Mouse (Mus musculus) 3134 (cell line): ENCODE data around the gene Rsad2.
"Not testable (repeated sequence)": the region's sequence is repeated elsewhere in the genome, so short reads cannot be mapped to it uniquely, and the experiment has no call there.

Source experiments
- DNase-seq: peaks from one replicate; pipeline ENCODE4 v3.0.0-alpha.2; 2011; ENCODE audit warnings: low spot score; ENCODE audit not compliant: insufficient read length; ENCODE audit errors: extremely low read depth

The Rsad2 gene

DNA sequence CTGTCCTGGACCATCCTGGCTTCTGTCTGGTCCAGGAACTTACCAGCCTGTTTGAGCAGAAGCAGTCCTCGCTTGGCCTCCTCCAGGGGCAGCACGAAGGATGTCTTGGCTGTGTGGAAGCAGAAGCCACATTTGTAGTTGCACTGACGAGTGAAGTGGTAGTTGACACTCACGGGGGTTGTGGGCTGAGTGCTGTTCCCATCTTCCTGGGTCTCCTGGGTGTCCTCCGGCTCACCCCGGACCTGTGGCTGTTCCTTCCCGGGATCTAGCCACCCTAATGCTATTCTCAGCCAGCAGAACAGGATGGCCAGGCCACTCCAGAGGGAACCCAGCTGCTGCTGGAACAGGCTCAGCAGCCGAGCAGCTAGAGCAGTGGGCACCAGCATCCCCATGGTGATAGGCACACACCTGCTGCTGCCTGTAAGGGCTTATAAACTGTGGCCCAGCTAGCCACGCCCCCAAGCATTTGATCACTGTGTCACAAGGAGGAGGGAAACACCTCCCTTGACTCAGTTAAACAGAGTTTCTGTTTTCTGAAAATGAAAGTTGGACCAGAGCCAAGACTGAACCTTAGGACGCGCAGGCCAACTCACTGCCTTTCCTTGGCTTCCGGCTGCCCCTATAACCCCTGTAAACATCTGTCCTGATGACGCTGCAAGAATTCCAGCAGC is at the start of gene Rsad2:
Gene Rsad2, minus strand, starts transcription at position 425 of the 671 bp plus-strand sequence.
- peak; percentile 11 for DNase-seq

DNA sequence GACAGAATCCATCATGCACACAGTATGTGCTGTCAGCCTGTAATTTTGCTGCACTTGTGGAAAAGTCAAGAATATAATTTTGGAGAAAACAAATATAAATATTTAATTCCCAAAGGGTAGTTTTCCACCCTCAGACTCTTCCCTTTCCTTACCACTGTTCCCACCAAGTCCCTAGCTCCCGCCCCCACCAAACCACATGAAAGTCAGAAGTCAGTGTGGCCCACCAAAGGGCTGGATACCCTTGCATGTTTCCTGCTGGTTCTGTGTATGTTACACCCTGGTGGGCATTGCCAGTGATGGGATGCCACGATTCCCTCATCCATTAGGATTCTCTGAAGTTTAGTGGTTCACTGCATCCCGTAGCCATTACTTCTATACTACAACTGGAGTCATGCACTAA is 44.8 kb upstream of the Rsad2 start:
- DNase-seq = no peak

DNA sequence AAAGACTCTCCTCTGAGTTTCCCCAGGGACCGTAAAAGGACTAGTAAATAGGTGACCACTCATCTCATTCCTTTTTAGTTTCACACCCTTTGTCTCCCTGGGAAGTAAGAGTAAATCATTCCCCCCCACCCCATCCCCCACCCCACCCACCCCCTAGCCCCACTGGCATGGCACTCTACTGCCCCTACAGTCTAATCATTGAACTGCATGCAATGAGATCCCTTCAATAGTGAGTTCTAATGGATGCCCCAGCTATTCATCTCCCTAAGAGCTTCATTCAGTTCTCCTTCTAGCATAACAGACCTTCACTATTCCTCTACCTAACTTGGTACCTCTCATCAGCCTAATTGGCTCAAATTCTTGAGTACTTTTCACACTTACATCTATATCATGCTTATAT is 33.7 kb upstream of the Rsad2 start:
- no peak for DNase-seq

DNA sequence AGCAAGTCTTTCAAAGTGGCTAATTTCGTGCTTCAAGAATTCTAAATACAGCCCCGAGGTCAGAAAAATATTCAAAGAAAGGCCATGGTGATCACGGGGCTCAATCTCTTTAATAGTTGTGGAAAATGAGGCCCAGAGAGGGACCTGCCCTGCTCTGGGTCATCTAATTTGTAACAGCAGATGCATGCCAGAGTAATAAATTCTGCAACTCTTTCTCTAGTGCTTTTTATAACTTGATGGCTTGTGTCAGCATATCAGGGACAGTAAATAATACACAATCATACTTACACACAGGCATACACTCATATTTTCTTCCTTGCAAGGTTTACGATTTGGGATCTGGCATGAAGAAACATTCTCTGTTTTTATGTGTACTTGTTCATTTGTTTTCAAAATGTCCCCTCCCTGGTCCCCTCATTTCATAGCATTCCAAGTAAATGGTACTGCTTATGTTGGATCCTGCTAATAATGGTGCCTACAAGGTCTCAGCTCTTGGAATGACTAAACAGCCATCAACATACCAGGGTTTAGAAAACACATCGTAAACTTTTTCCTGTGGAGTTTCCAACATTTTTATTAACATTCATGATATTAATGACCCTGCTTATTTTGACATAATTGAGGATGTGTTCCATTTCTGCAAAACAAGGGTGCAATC is 32.5 kb upstream of the Rsad2 start:
- no peak for DNase-seq

DNA sequence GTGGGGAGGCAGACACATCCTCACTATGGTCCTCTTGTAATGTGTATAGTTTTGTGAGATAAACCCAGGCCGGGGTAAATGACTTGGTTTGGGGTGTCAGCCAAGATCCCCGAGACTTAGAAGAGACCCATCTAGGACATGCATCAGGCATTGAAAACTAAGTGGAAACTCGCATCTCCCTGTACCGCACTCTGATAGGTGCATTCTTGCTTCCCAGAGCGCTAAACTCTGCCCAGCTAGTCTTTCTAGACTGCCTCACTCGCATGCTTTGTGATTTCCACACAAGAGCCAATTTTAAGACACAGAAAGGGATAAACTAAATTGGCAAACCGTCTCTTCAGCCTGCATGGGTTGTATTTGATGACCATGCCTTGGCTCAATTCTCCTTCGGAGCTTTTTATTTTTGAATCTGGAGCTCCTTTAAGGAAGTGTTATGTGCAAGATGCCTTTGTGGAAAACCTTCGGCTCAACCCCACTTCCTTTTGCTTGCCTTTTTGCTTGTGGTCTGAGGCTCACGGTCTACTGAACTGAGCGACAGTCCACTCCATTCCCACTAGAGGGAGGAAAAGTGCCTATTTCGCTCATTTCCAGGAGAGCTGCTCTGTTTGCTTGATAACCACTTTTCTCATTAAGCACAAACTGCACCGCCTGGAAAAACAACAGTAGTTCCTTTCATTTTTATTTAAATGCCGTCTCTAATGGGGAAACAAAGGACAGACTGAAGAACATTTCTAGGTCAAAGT is 31.8 kb upstream of the Rsad2 start:
- DNase-seq = no peak

DNA sequence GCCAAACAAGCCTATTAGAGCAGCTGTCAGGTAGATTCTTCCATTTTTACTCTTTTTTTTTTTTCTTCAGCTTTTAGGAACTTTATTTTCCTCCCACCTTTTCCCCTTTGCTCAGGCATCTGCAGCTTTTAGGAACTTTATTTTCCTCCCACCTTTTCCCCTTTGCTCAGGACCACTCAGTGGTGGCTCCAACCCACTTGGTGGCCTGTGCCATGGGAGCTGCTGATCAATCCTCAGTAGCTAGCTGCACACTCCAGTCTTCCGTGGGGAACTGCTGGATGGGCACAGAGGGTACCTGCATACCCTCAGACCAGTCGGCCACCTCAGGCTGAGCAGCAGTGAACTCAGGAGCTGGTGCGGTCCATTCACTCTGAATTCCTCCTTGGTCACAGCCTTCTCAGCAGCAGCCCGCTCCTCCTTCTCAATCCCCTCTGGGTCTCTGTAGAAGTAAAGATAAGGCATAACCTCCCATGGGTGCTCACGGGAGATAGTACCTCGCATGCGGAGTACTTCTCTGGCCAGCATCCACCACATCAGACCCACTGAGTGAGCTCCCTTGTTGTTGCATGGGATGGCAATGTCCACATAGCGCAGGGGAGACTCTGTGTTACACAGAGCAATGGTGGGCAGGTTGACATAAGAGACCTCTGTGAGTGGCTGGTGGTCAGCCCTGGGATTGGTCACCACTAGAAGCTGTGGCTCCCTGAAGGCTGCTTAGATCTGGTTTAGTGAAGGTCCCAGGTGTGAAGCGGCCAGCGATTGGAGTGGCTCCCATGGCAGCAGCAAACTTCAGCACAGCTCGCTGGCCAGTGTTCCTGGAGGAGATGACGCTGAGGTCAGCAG is 29.7 kb upstream of the Rsad2 start:
- not testable (repeated sequence) for DNase-seq

DNA sequence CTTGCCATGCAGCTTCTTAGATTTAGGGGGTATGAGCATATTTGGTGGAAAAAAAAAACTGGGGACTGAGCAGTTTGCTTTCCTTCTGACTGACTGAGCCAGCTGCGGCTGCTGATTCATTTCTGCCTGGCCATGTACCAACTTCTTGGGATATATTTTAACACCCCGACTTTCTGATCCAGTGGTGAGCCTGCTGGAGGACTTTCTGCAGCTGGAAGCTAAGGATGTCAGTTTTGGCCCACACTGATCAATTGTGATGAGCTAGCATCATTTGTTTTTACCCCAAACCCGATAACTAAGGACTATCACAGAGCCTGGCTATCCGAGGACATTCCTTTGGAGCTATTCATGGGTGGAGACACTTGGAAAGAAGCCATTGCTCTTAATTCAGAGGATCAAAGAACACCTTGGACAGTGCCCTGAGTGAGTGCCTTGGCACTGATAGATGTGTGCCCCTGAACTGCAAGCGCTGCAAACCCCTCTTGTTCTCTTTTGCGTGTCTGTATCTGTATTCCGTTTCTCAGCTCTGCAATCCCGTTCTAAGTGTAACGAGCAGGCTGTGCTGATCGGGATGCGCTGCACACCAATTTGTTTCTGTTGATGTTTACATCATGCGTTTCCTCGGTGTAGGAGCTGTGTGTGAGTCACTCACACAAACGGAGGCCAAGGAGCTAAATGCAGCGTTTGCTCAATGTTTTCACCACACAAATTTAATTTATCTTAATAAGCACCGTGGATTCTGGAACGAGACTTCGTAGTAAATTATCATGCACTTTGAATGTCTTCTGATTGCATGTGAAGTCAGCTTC is 22.1 kb upstream of the Rsad2 start:
- DNase-seq = no peak

DNA sequence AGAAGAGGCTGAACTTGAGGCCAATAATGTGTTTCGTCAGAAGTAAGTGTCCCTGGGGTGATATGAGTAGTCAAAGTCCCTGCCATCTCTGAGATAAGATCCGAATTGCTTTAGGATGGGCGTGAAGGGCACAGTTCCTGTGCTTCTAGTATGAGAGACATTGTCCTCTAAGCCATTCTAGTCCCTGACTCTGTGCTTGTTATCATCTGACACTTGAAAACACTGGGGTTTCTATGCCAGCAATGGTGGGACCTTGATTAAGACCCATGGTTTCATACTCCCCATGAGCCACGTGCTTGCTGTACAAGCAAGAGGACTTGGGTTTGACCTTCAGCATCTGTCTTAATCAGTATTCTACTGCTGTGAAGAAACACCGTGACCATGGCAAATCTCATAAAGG is 20.9 kb upstream of the Rsad2 start:
- no peak for DNase-seq

DNA sequence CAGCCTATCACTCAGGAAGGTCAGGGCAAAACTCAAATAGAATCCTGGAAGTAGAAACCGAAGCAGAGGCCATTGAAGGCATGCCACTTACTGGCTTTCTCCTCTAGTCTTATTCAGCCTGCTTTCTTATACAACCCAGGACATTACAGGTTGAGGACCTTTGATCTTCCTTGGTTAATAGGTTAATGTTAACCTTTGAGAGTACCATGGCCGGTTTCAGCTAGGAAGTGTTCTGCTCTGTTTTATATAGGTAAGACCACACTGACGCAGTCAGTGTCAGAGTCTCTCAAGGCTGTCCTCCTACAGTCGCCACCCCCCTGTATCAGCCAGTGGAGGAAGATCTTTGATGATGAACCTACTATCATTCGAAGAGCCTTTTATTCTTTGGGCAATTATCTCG is 17.5 kb upstream of the Rsad2 start:
- no peak for DNase-seq

DNA sequence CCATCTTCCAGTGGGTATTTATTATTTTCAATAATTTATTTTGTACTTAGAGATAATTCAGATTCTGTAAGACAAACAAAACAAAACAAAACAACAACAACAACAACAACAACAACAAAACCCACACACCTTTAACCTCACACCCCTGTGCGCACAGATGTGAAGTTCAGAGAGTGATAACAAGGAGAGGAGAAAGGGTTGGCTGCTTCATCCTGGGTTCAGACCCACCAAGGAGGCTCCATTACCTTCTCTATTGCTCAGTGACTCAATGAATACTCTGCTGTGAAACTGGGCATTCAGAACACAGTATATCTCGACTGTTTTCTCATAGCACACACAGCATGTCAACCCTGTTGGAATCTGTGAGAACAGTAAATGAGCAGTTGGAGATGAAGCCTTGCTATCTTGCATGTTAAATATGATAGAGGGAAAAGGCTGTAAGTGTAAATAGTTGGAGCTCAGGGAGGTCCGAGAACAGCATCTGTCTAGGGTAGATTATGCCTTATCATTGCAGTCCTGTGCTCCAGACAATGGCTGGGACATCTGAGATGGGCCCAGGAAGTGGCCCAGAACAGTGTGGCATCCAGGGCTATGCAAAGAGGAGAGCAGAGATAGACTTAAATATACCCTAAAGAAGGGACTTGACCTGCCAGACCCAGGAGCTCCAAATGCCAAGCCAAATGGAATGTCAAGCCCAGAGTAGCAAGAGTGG is 16.7 kb upstream of the Rsad2 start:
- DNase-seq = no peak

DNA sequence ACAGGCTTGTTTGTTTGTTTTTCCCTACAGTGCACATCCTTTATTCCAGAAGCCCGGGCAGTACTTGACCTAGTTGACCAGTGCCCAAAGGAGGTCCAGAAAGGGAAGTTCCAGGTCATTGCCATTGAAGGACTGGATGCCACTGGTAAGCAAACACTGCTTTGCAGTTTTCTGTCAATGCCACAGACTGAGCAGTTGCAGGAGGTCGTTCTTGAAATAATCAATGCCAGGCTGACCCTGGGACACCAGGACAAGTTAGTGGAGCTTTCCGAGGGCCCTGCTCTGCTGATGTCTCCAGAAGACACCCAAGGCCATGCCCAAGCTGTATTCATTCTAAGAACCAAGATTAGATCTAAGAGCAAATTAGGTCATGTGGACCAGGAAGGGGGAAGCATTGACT is 15.1 kb upstream of the Rsad2 start:
- DNase-seq = no peak

DNA sequence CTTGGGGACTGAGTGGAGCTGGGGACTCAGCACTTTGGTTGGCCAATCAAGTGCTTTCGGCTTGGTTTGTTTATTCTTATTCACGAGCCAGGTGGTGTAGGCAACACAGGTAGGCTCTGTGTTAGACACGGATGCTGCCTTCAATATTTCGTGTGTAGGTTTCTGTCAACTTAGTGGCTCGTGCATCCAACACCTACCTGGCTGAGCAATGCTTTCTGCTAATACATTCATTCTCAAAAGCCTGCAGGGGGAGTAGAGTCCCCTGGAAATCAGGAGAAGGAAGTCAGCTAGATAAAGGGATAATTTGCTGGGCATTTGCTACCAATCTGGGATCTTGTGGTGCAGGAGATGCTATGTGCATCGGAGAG is 13.8 kb upstream of the Rsad2 start:
- DNase-seq = no peak

DNA sequence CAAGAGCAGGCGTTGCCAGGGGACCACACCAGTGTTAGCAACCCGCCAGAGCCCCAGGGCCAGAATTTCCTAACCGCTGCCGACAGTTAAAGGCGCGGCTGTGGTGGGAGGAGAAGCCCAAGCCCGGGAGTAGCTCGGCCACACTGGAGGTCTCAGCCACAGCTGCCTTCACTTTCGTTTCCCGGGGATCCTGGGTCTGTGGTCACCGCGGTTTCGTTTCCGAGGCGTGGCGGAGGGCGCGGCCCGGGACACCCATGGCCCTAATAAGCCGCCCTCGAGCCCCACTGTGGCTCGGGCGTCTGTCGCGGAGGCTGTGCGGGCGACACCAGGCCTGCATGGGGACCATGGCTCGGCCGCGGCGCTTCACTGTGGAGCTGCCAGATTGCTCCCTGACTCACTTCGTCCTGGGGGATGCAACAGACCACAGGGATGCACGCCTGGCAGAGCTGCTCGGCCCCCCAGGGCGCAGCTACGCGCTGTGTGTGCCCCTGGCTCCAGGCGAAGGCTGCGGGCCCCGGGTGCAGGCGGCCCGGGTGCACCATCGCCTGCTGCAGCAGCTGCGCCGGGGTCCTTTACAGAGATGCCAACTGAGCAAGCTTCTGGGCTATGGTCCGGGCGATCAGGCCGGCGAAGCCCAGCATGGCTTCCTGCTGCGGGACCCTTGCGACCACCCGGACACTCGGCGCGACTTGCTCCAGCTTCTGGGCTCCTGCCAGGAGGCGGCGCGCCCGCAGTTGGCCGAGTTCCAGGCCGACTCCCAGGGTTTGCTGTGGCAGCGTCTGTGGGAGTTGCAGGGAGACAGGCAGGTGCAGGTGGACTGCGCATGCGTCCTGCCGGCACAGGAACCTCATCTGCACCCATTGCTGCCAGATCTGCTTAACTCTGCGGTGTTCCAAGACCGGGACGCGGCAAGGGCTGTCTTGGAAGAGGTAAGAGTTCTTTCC is 13.1 kb upstream of the Rsad2 start, which contains the start of gene Cmpk2:
Gene Cmpk2, plus strand, starts transcription at position 107 of the 944 bp plus-strand sequence.
- DNase-seq = peak; percentile 71

DNA sequence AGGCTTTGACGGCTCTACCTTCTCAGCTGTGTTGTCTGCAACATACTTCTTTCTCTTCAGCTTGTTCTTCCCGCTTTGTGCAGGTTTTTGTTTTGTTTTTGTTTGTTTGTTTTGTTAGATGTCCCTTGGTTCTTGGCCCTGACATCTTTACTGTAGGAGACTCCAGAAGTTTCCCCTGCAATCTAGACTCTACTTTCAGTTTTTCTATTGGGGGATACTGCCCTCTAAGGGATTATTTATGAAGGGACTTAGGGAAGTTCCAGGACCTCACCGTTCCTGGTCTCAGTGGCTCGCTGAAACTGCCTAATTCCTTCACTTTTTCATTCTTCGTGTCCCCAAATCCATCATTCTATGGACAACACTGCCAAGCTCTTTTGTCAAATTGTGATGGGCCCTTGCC is 9.3 kb upstream of the Rsad2 start:
- DNase-seq = no peak

DNA sequence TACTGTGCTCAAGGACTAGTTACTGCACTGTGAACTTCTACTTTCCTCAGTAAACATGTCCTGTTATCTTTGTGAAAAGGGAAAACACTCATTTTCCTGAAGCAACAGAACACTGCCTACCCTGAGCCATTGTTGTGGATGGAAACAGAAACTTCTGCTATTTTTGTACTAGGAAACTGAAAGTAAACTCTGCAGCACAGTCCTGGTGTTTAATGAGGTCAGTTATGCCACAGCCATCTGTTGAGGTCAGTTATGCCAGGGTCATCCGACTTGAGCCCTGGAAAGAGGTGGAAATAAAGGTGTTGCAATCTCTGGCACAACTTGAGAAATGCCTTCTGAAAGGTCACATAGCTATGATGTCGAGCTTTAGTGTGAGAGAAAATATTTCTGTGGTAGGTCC is 3.8 kb upstream of the Rsad2 start:
- DNase-seq = no peak

DNA sequence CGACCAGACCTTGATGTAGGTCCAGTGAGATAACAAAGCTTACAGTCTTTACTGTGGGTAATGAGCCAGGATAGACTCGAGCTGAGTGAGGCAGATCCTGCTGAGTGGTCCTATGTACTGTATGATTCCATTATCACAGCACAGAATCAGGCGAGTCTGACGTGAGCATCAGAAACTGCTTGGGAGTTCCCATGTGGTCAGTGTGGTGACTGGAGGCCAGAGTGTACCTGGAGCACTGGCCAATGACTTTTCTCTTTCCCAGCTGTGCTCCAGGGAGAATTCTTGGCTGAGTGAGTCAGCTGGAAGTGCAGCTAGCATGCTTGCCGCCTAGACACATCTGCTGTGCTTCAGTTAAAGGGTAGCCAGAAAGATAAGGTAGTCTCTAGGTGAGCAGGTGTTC is 1.6 kb downstream of the Rsad2 start:
- no peak for DNase-seq

DNA sequence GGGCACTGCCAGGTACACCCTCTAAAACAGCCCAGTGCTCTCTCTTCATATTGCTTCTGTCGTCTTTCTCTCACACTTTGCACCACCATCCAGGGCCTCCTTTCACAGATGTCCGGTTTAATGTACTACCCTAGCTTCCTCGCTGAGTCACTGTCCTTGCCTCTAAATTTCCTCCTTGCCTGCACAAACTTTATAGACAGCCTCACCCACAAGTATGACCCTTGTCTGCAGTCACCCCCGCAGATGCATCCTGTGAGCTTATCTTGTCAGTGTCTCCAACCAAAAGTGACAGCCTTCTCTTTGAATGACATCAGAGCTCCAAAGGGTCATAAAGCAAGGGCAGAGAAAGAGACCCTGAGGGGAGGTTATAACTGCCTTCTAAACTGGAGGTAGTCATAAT is 3.3 kb downstream of the Rsad2 start:
- no peak for DNase-seq

DNA sequence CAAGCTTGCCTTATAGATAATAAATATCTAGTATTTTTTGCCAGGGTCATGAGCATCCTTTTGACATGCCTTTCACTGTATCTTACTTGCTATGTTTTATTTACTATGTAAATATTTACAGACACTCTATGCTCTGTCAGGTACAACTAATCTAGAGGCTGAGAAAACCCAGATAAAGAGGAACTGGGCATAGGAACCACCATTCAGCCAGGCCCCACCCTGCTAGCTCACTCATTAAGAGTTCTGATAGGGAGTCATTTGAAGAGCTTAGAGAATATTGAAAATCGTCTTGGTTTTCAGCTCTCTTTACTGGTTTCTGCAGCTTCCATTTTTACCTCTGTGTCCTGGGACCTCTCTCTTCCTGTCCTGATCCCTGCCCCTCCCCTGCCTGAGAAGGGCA is 5.1 kb downstream of the Rsad2 start:
- no peak for DNase-seq

DNA sequence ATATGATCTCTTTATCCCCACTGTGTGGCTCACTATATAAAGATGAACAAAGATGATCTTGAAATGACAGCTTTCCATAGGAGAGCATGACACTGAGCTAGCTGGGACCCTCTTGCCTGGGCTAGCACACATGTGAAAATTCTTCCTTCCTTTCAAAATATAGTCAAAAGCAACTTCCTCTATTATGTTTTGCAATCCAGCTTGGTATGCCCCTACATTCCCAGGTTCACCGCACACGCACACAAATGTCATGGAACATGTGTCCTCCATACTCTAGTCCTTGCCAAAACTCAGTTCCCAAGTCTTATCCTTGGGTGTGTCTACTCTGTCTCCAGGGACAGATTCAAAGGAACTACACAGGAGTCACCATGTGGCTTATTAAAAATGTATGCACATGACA is 6.8 kb downstream of the Rsad2 start:
- DNase-seq = no peak
